In the genomic region with DNA sequence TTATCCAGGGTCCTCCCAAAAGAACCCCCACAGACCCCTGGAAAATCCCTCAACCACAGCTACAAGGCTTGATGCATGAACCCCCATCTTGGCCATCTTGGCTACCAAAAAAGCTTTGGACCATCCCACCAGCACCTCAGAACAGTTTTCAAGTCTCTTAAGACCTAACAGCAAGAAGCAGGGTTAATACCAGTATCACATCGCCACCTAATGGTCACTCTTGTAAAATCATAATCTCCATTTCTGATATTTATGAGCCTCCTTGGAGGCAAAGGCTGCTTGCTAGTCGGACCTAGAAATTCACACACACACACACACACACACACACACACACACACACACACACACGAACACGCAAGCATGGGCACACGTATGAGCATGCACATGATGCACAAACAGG, we compare ENCODE assay signal across 10 mouse cellular contexts. TPM values are rescaled to one million over a fixed set of nuclear protein-coding genes. Genes with fewer than 3 reads are reported as not detected.
DNase-seq lines count a peak whose midpoint lies in the region; ATAC-seq and TF ChIP-seq lines count a peak whose summit lies in the region.
"Had no signal": no experiment of that assay in that cellular context is flagged by ENCODE, and none has a peak within 500 bp of the region (broad histone marks: within the 10 kb centered on the region; RNA-seq: fewer than 3 reads in every experiment).

No protein-coding gene starts in this region.

- no peak overlapping the region for H3K4me3 ChIP-seq in heart, embryonic 12.5 days
- H3K4me3 ChIP-seq in forebrain, postnatal 0 days (ENCODE audit: low read depth, low read length), result no peak overlapping the region
- H3K4me3 ChIP-seq: hindbrain, embryonic 15.5 days; myocyte had no signal

- no peak overlapping the region for H3K4me2 ChIP-seq in heart, embryonic 12.5 days
- no peak overlapping the region for H3K4me2 ChIP-seq in forebrain, postnatal 0 days (ENCODE audit: low read depth)
- H3K4me2 ChIP-seq: hindbrain, embryonic 15.5 days had no signal

- peak; percentile 48 for DNase-seq in heart, adult 8-10 months (ENCODE audit: low spot score)
- DNase-seq in 3T3-L1 (ENCODE audit: low read depth, low spot score), result peak; percentile 58
- no peak for DNase-seq in Patski (ENCODE audit: low read depth, low spot score)
- peak; percentile 85 for DNase-seq in forebrain, postnatal 0 days
- peak; percentile 32 for DNase-seq in lung, postnatal 25 days (ENCODE audit: low spot score)
- no peak for DNase-seq in B cell, adult 2 months

- in situ Hi-C loops in Patski (cut with MboI; ENCODE audit: low pct_unique_long_range_greater_than_20kb), result no loop called here

- no peak overlapping the region for H3K9ac ChIP-seq in heart, embryonic 12.5 days
- no peak overlapping the region for H3K9ac ChIP-seq in forebrain, postnatal 0 days
- H3K9ac ChIP-seq: hindbrain, embryonic 15.5 days had no signal

- no peaks in the 10 kb centered on the region for H3K36me3 ChIP-seq in heart, embryonic 12.5 days
- no peaks in the 10 kb centered on the region for H3K36me3 ChIP-seq in forebrain, postnatal 0 days (ENCODE audit: insufficient read depth)
- H3K36me3 ChIP-seq: hindbrain, embryonic 15.5 days had no signal

- POLR2A ChIA-PET in Patski (lab: Charles Lee), result no interaction called here

- no peak for ATAC-seq in heart, embryonic 12.5 days (ENCODE audit: insufficient number of reproducible peaks, low FRiP score)
- ATAC-seq in Patski, result no peak
- ATAC-seq in forebrain, postnatal 0 days, result no peak; the same call in 1 of the 2 replicates
- no peak for ATAC-seq in megakaryocyte-erythroid progenitor cell, adult 5-6 weeks (replicated peaks; ENCODE audit: low FRiP score, low TSS enrichment, poor library complexity, severe bottlenecking)

- TF ChIP-seq CTCF in Patski (IDR thresholded peaks at IDR 0.05), result peak; percentile 44
- TF ChIP-seq CTCF in forebrain, postnatal 0 days (IDR thresholded peaks at IDR 0.05; ENCODE audit: low read depth), result peak; percentile 79

- H3K27ac ChIP-seq in heart, embryonic 12.5 days (ENCODE audit: poor library complexity, severe bottlenecking), result no peak overlapping the region
- H3K27ac ChIP-seq in forebrain, postnatal 0 days (ENCODE audit: low read depth, low read length), result no peak overlapping the region
- H3K27ac ChIP-seq: hindbrain, embryonic 15.5 days had no signal

- H3K4me1 ChIP-seq in heart, embryonic 12.5 days (replicated peaks), result no peaks in the 10 kb centered on the region
- no peaks in the 10 kb centered on the region for H3K4me1 ChIP-seq in forebrain, postnatal 0 days (ENCODE audit: insufficient read depth)

- H3K9me3 ChIP-seq in heart, embryonic 12.5 days (replicated peaks), result no peaks in the 10 kb centered on the region; the same call in 1 of the 2 replicates
- H3K9me3 ChIP-seq in forebrain, postnatal 0 days (ENCODE audit: low read length), result no peaks in the 10 kb centered on the region
- H3K9me3 ChIP-seq: hindbrain, embryonic 15.5 days had no signal

- CTCF ChIA-PET in Patski (lab: Charles Lee), result no interaction called here

- no peaks in the 10 kb centered on the region for H3K27me3 ChIP-seq in heart, embryonic 12.5 days (replicated peaks)
- peaks cover 14% of the 10 kb centered on the region for H3K27me3 ChIP-seq in Patski
- H3K27me3 ChIP-seq in forebrain, postnatal 0 days (ENCODE audit: insufficient read depth, low read length), result no peaks in the 10 kb centered on the region
- H3K27me3 ChIP-seq: hindbrain, embryonic 15.5 days had no signal

- 9% methylated on average over 5 of the region's 5 CpGs for WGBS in heart, embryonic 12.5 days
- WGBS in forebrain, postnatal 0 days, result 8% methylated on average over 5 of the region's 5 CpGs

RNA-seq across cellular contexts. Expression of a gene that starts 40.1 kb away (rescaled TPM):
- total RNA-seq in heart, adult 8-10 months (2022), result 1 to 10 TPM; 4.0 to 6.4 (median 6.1) TPM
- polyA plus RNA-seq in heart, embryonic 12.5 days (2016; fragmentation: Nextera tagmentation; extraction: Ambion mirVana), result 14.4 and 14.5 TPM in 2 replicates
- polyA plus RNA-seq in Patski (2021), result not detected
- 0.19 and 0.46 TPM in 2 replicates for total RNA-seq in forebrain, postnatal 0 days (2014; rRNA removed)
- polyA plus RNA-seq in forebrain, postnatal 0 days (2015; fragmentation: Nextera tagmentation; extraction: Ambion mirVana), result 0.06 and 0.10 TPM in 2 replicates
- total RNA-seq in megakaryocyte-erythroid progenitor cell, adult 5-6 weeks (2014; fragmentation: Nextera tagmentation), result not detected in 2 replicates
- total RNA-seq in megakaryocyte-erythroid progenitor cell, adult 5-6 weeks (2017), result not detected in 2 replicates
- polyA plus RNA-seq: myocyte had no signal

Comparison
In these comparisons a context has a peak if more than half of its experiments do, and no peak if none do; other contexts are left out.
1. DNase-seq: peak in heart, adult 8-10 months (single experiment), 3T3-L1 (single experiment), forebrain, postnatal 0 days (single experiment) and lung, postnatal 25 days (single experiment); none in Patski (single experiment) and B cell, adult 2 months (0 of 2).